Mouse (Mus musculus) embryo, embryonic 10 days (tissue): ENCODE measurements around the gene Ciart.
"Not testable (repeated sequence)": the region's sequence is repeated elsewhere in the genome, so short reads cannot be mapped to it uniquely, and the experiment has no call there.

Experiments used
- DNase-seq: peaks from one replicate; pipeline ENCODE4 v3.0.0-alpha.2; 2015; ENCODE audit warnings: low spot score

Ciart gene

GRCm38 (mm10) chr3:95881979-95882815, at the start of gene Ciart:
Ciart (minus strand) TSS chr3:95882251.
- DNase-seq = peak; percentile 98

GRCm38 (mm10) chr3:95931471-95931870, 49.4 kb upstream of the Ciart start:
- no peak for DNase-seq

GRCm38 (mm10) chr3:95930471-95930789, 48.4 kb upstream of the Ciart start:
- no peak for DNase-seq

- DNase-seq = peak; percentile 63
Measured at GRCm38 (mm10) chr3:95929581-95930470, 47.8 kb upstream of the Ciart start.

GRCm38 (mm10) chr3:95928658-95929503, 46.8 kb upstream of the Ciart start, which contains the start of gene Anp32e:
Anp32e (plus strand) TSS chr3:95929246.
- DNase-seq = peak; percentile 99

- DNase-seq = no peak
Measured at GRCm38 (mm10) chr3:95928261-95928657, 46.2 kb upstream of the Ciart start.

- DNase-seq = no peak
Measured at GRCm38 (mm10) chr3:95925087-95925486, 43.0 kb upstream of the Ciart start.

GRCm38 (mm10) chr3:95924185-95924584, 42.1 kb upstream of the Ciart start:
- no peak for DNase-seq

GRCm38 (mm10) chr3:95923429-95923828, 41.4 kb upstream of the Ciart start:
- DNase-seq = not testable (repeated sequence)

GRCm38 (mm10) chr3:95920532-95920931, 38.5 kb upstream of the Ciart start:
- DNase-seq = not testable (repeated sequence)

GRCm38 (mm10) chr3:95916760-95917159, 34.7 kb upstream of the Ciart start:
- no peak for DNase-seq

- DNase-seq = no peak
Measured at GRCm38 (mm10) chr3:95914706-95915105, 32.7 kb upstream of the Ciart start.

GRCm38 (mm10) chr3:95907613-95908012, 25.6 kb upstream of the Ciart start:
- no peak for DNase-seq

GRCm38 (mm10) chr3:95906860-95907259, 24.8 kb upstream of the Ciart start:
- DNase-seq = peak; percentile 90

- DNase-seq = peak; percentile 87
Measured at GRCm38 (mm10) chr3:95905940-95906492, 24.0 kb upstream of the Ciart start.

GRCm38 (mm10) chr3:95905146-95905939, 23.3 kb upstream of the Ciart start:
- peak; percentile 84 for DNase-seq

GRCm38 (mm10) chr3:95904568-95904967, 22.5 kb upstream of the Ciart start, which contains the start of gene Car14:
Car14 (minus strand) TSS chr3:95904691.
- peak; percentile 79 for DNase-seq

GRCm38 (mm10) chr3:95903753-95904502, 21.9 kb upstream of the Ciart start:
- DNase-seq = peak; percentile 72

GRCm38 (mm10) chr3:95902643-95903042, 20.6 kb upstream of the Ciart start:
- DNase-seq = no peak

- DNase-seq = no peak
Measured at GRCm38 (mm10) chr3:95902373-95902625, 20.2 kb upstream of the Ciart start.
